Mouse (Mus musculus) activated CD4-positive, CD25-positive, alpha-beta regulatory T cell, adult 9 weeks (primary cell): ENCODE data around the gene Ndrg2. TPM values are rescaled to one million over a fixed set of nuclear protein-coding genes. Genes with fewer than 3 reads are reported as not detected.

ENCODE experiments used
- polyA plus RNA-seq: library from polyadenylated mRNA; unstranded; fragments of 100-300 nt; shearing (Covaris generic); gene quantifications from one replicate; pipeline ENCODE4 v1.2.1, GENCODE M21; 2017

Ndrg2 gene
- polyA plus RNA-seq: 49.6 TPM

GRCm38 (mm10) chr14:51913960-51914762 is at the start of gene Ndrg2:
Ndrg2 (minus strand) TSS chr14:51914158.

GRCm38 (mm10) chr14:51922571-51922865 is 8.6 kb upstream of the Ndrg2 start, which contains the start of gene Rnase13:
Rnase13 (minus strand) TSS chr14:51922773.

GRCm38 (mm10) chr14:51918125-51918524 is 4.2 kb upstream of the Ndrg2 start, which contains the start of gene Tppp2:
Tppp2 (plus strand) TSS chr14:51918425.

GRCm38 (mm10) chr14:51892191-51892939 is 21.6 kb downstream of the Ndrg2 start, which contains the start of gene Slc39a2:
Slc39a2 (plus strand) TSS chr14:51892889.

GRCm38 (mm10) chr14:51884598-51885331 is 29.2 kb downstream of the Ndrg2 start, which contains the start of gene Mettl17:
Mettl17 (plus strand) TSS chr14:51884842.

Other genes starting within 250 kb of the Ndrg2 start
- gene Gm17079, start 218.7 kb downstream of the Ndrg2 start, polyA plus RNA-seq: not detected
- not detected for gene Gm5800, start 197.0 kb downstream of the Ndrg2 start, polyA plus RNA-seq
- not detected for gene Ang4, start 140.6 kb downstream of the Ndrg2 start, polyA plus RNA-seq
- gene AY358078, start 114.1 kb downstream of the Ndrg2 start, polyA plus RNA-seq: not detected
- not detected for gene Ear6, start 60.5 kb downstream of the Ndrg2 start, polyA plus RNA-seq
- 102 TPM for gene Mettl17, start 29.3 kb downstream of the Ndrg2 start, polyA plus RNA-seq
- gene Slc39a2, start 21.3 kb downstream of the Ndrg2 start, polyA plus RNA-seq: 0.59 TPM
- gene Tppp2, start 4.3 kb upstream of the Ndrg2 start, polyA plus RNA-seq: not detected
- gene Rnase13, start 8.6 kb upstream of the Ndrg2 start, polyA plus RNA-seq: not detected
- gene Arhgef40, start 70.6 kb upstream of the Ndrg2 start, polyA plus RNA-seq: 0.54 TPM
- 0.31 TPM for gene Tmem253, start 101.5 kb upstream of the Ndrg2 start, polyA plus RNA-seq
- gene Zfp219, start 106.6 kb upstream of the Ndrg2 start, polyA plus RNA-seq: 7.8 TPM
- gene Olfr221, start 128.3 kb upstream of the Ndrg2 start, polyA plus RNA-seq: not detected
- 631 TPM for gene Hnrnpc, start 189.9 kb upstream of the Ndrg2 start, polyA plus RNA-seq
- gene Rpgrip1, start 196.5 kb upstream of the Ndrg2 start, polyA plus RNA-seq: 6.1 TPM